In genomic region chr10:75173712-75174111, GRCm38 (mm10) we compare ENCODE assay signal across 12 mouse cellular contexts. TPM values are rescaled to one million over a fixed set of nuclear protein-coding genes. Genes with fewer than 3 reads are reported as not detected.
DNase-seq lines count a peak whose midpoint lies in the region; ATAC-seq and TF ChIP-seq lines count a peak whose summit lies in the region.
"Had no signal": no experiment of that assay in that cellular context is flagged by ENCODE, and none has a peak within 500 bp of the region (broad histone marks: within the 10 kb centered on the region; RNA-seq: fewer than 3 reads in every experiment).

No protein-coding gene starts in this region.

- H3K36me3 ChIP-seq in kidney, embryonic 15.5 days = peaks cover 53% of the 10 kb centered on the region
- H3K36me3 ChIP-seq in heart, postnatal 0 days (replicated peaks; ENCODE audit: control insufficient read depth, insufficient read depth, low read length) = peaks cover 26% of the 10 kb centered on the region

- no peak overlapping the region for H3K4me3 ChIP-seq in kidney, embryonic 15.5 days (replicated peaks)
- H3K4me3 ChIP-seq in heart, postnatal 0 days (ENCODE audit: low read depth, low read length) = peak overlapping the region; percentile 21
- H3K4me3 ChIP-seq: liver, embryonic 15.5 days had no signal

- TF ChIP-seq EP300 in heart, postnatal 0 days (IDR thresholded peaks at IDR 0.05; ENCODE audit: low read depth) = 0 out of 2 replicates have a peak, but pooled peaks have one; percentile 37

- H3K4me1 ChIP-seq in kidney, embryonic 15.5 days = peaks cover 32% of the 10 kb centered on the region
- peaks cover 20% of the 10 kb centered on the region for H3K4me1 ChIP-seq in heart, postnatal 0 days (ENCODE audit: control insufficient read depth, insufficient read depth)

- peak overlapping the region; percentile 10; the same call in 1 of the 2 replicates for H3K27ac ChIP-seq in kidney, embryonic 15.5 days
- H3K27ac ChIP-seq in heart, postnatal 0 days (ENCODE audit: low read depth) = peak overlapping the region; percentile 83
- H3K27ac ChIP-seq: liver, embryonic 15.5 days had no signal

- H3K4me2 ChIP-seq in kidney, embryonic 15.5 days = no peak overlapping the region
- peak overlapping the region; percentile 53 for H3K4me2 ChIP-seq in heart, postnatal 0 days (ENCODE audit: low read depth, low read length)
- H3K4me2 ChIP-seq: liver, embryonic 15.5 days had no signal

- ATAC-seq in kidney, embryonic 15.5 days (replicated peaks; ENCODE audit: low FRiP score) = no peak
- peak; percentile 86 for ATAC-seq in heart, postnatal 0 days (ENCODE audit: insufficient read depth, low read depth)

- DNase-seq in kidney, adult 18-20 months = no peak
- DNase-seq in fibroblast of lung, adult 2 months (ENCODE audit: low read depth) = peak; percentile 27
- DNase-seq in heart, postnatal 0 days (ENCODE audit: low spot score) = peak; percentile 91
- peak; percentile 64 for DNase-seq in lung, postnatal 36 days
- DNase-seq in right cerebral cortex, postnatal 25 days = no peak
- no peak for DNase-seq in Muller cell, postnatal 12 days (ENCODE audit: inconsistent ontology term)
- DNase-seq: cerebellum, adult 9-10 months; layer of hippocampus, postnatal 36 days; retina, postnatal 1 day; thymus, adult 18-20 months had no signal

- WGBS in kidney, embryonic 15.5 days = 56% methylated on average over 12 of the region's 12 CpGs
- WGBS in heart, postnatal 0 days = 24% methylated on average over 12 of the region's 12 CpGs

- no peaks in the 10 kb centered on the region for H3K27me3 ChIP-seq in kidney, embryonic 15.5 days
- H3K27me3 ChIP-seq in heart, postnatal 0 days (ENCODE audit: control insufficient read depth, insufficient read depth, low read length) = no peaks in the 10 kb centered on the region
- H3K27me3 ChIP-seq: liver, embryonic 15.5 days had no signal

- no peaks in the 10 kb centered on the region for H3K9me3 ChIP-seq in kidney, embryonic 15.5 days (replicated peaks)
- no peaks in the 10 kb centered on the region for H3K9me3 ChIP-seq in heart, postnatal 0 days (replicated peaks; ENCODE audit: control insufficient read depth, low read length)
- H3K9me3 ChIP-seq: liver, embryonic 15.5 days had no signal

- TF ChIP-seq CTCF in heart, postnatal 0 days (IDR thresholded peaks at IDR 0.05; ENCODE audit: low read depth) = no peak

- H3K9ac ChIP-seq in kidney, embryonic 15.5 days = no peak overlapping the region
- H3K9ac ChIP-seq in heart, postnatal 0 days (replicated peaks; ENCODE audit: low read depth, low read length) = peak overlapping the region; percentile 34; the same call in 1 of the 2 replicates
- H3K9ac ChIP-seq: liver, embryonic 15.5 days had no signal

RNA-seq across cellular contexts. Expression of gene Specc1l, which starts 38.2 kb away (rescaled TPM):
- 31.0 and 34.1 TPM in 2 replicates for polyA plus RNA-seq in kidney, embryonic 15.5 days (2015; fragmentation: Nextera tagmentation; extraction: Ambion mirVana)
- total RNA-seq in heart, postnatal 0 days (2014; rRNA removed; ENCODE audit: low replicate concordance) = 23.4 and 28.5 TPM in 2 replicates
- 11.4 and 13.3 TPM in 2 replicates for polyA plus RNA-seq in heart, postnatal 0 days (2015; fragmentation: Nextera tagmentation; extraction: Ambion mirVana)

Comparison
In these comparisons a context has a peak if more than half of its experiments do, and no peak if none do; other contexts are left out.
1. DNase-seq: peak in fibroblast of lung, adult 2 months (single experiment), heart, postnatal 0 days (single experiment) and lung, postnatal 36 days (single experiment); none in kidney, adult 18-20 months (single experiment), right cerebral cortex, postnatal 25 days (single experiment) and Muller cell, postnatal 12 days (single experiment).